Mouse (Mus musculus): Measurements from ENCODE around the gene Ikzf3. TPM values are rescaled to one million over a fixed set of nuclear protein-coding genes. Genes with fewer than 3 reads are reported as not detected.

Gene Ikzf3
- polyA plus RNA-seq, 1 experiment, result not detected

DNA sequence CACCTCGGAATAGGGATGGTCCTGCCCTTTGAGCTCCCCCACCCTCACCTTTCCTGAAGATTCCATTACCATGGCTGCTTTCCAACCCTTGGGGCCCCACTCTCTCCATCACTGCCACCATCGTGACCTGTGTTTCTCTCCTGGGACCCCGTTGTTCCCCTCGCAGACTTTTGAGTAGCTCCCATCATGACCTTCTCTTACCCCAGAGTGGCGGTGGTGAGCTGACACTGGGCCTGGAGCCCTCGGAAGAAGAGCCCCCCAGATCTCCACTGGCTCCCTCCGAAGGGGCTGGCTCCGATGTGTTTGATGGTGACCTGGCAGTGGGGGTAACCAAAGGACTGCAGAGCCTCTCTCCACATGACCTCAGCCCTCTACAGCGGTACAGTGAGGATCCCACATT is 110.1 kb downstream of the Ikzf3 start:
- no peak overlapping the region for H3K4me3 ChIP-seq
- no peak overlapping the region for H3K4me2 ChIP-seq (ENCODE audit: low read depth)
- TF ChIP-seq TCF3 (IDR thresholded peaks at IDR 0.05; ENCODE audit: insufficient read length, low read depth) (no peak), MYOG (IDR thresholded peaks at IDR 0.05; ENCODE audit: control insufficient read depth in 1 of 3, insufficient read depth in 1 of 3, insufficient read length in 2 of 3, low read depth in 2 of 3) (no peak), CEBPB (IDR thresholded peaks at IDR 0.05; ENCODE audit: insufficient read depth, poor library complexity, severe bottlenecking) (no peak), SRF (IDR thresholded peaks at IDR 0.05; ENCODE audit: control insufficient read depth, insufficient read length, low read depth) (no peak), USF1 (IDR thresholded peaks at IDR 0.05; ENCODE audit: low read depth) (no peak), POLR2AphosphoS2 (IDR thresholded peaks at IDR 0.05; ENCODE audit: insufficient read length, low read depth) (no peak), E2F4 (IDR thresholded peaks at IDR 0.05; ENCODE audit: insufficient read depth) (no peak)
- no peak overlapping the region for H3ac ChIP-seq (ENCODE audit: control insufficient read depth, insufficient read length)
- H3K36me3 ChIP-seq (ENCODE audit: control insufficient read depth, insufficient read depth), result peaks cover 10% of the 10 kb centered on the region
- H3K27me3 ChIP-seq (ENCODE audit: control insufficient read depth, insufficient read depth, insufficient read length), result no peaks in the 10 kb centered on the region
- no peaks in the 10 kb centered on the region for H3K79me2 ChIP-seq (ENCODE audit: control insufficient read depth, insufficient read depth)

DNA sequence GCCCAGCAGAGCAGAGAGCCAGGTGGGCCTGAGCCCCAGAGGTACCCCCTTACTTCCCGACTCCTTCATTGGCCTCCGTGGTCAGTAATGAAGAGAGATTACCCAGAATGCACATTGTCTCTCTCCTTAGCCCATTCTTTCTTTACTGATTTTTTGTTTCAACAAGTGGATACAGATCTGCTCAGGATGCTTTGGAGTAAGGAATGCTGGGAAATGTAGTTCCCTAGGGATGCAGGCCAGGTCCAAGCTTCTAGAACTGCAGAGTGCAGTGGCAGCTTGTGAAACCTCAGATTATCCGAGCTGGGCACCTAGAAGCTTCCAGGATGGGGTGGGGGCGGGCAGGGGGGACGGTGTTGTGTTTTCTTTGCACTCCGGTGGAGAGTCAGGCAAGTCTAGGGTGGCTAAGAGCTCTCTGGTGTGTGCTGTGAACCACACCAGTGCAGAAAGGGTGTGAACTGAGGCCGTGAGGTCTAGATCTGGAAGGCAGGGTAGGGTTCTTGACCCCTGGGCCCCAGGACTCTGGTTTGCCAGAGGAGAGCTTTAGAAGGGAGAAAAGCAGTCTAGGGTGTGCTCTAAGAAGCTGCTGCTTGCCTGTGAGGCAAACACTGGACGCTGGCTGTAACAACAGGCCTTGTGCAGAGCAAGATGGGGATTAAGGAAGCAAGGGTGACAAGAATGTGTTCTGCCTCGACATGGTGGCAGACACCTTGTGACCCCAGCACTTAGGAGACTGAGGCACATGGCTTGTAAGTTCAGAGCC is 113.9 kb downstream of the Ikzf3 start:
- Histone ChIP-seq H3K4me2 (ENCODE audit: low read depth) (no peak overlapping the region), H3K4me3 (no peak overlapping the region), H3K79me2 (ENCODE audit: control insufficient read depth, insufficient read depth) (no peaks in the 10 kb centered on the region), H3K36me3 (ENCODE audit: control insufficient read depth, insufficient read depth) (peaks cover 26% of the 10 kb centered on the region), H3ac (ENCODE audit: control insufficient read depth, insufficient read length) (no peak overlapping the region), H3K27me3 (ENCODE audit: control insufficient read depth, insufficient read depth, insufficient read length) (no peaks in the 10 kb centered on the region)
- TF ChIP-seq MYOD1 (IDR thresholded peaks at IDR 0.05; ENCODE audit: control insufficient read depth in 1 of 3, insufficient read length in 2 of 3, low read depth in 2 of 3), result no peak
- TF ChIP-seq E2F4 (IDR thresholded peaks at IDR 0.05; ENCODE audit: insufficient read depth), result no peak

DNA sequence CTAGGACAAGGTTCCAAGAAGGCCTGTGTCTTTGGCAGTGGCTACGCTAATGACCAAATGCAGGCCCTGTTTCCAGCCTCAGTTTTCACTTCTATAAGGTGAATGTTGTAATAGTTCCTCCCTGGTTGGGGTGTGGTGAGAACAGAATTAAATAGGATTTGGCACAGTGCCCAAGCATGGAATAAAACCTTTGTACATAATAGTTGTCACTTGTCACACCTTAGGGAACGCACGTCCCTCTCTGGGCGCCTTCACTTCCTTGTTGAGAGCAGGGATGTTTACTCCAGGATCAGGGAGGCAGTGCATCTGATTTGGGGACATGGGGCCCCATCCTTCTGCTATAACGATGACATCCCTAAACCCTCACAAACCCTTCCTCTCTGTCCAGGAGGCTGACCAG is 117.4 kb downstream of the Ikzf3 start:
- TF ChIP-seq POLR2AphosphoS2 (IDR thresholded peaks at IDR 0.05; ENCODE audit: insufficient read length, low read depth) (no peak), MYOD1 (IDR thresholded peaks at IDR 0.05; ENCODE audit: control insufficient read depth in 1 of 3, insufficient read length in 2 of 3, low read depth in 2 of 3) (no peak), POLR2A (IDR thresholded peaks at IDR 0.05; ENCODE audit: insufficient read length, low read depth) (no peak), USF1 (IDR thresholded peaks at IDR 0.05; ENCODE audit: low read depth) (no peak), CEBPB (IDR thresholded peaks at IDR 0.05; ENCODE audit: insufficient read depth, poor library complexity, severe bottlenecking) (no peak), MYOG (IDR thresholded peaks at IDR 0.05; ENCODE audit: control insufficient read depth in 1 of 3, insufficient read depth in 1 of 3, insufficient read length in 2 of 3, low read depth in 2 of 3) (no peak), E2F4 (IDR thresholded peaks at IDR 0.05; ENCODE audit: insufficient read depth) (no peak), SRF (IDR thresholded peaks at IDR 0.05; ENCODE audit: control insufficient read depth, insufficient read length, low read depth) (no peak), MAX (IDR thresholded peaks at IDR 0.05; ENCODE audit: low read depth) (no peak)
- Histone ChIP-seq H3K36me3 (ENCODE audit: control insufficient read depth, insufficient read depth) (peaks cover 30% of the 10 kb centered on the region), H3K27me3 (ENCODE audit: control insufficient read depth, insufficient read depth, insufficient read length) (no peaks in the 10 kb centered on the region)

DNA sequence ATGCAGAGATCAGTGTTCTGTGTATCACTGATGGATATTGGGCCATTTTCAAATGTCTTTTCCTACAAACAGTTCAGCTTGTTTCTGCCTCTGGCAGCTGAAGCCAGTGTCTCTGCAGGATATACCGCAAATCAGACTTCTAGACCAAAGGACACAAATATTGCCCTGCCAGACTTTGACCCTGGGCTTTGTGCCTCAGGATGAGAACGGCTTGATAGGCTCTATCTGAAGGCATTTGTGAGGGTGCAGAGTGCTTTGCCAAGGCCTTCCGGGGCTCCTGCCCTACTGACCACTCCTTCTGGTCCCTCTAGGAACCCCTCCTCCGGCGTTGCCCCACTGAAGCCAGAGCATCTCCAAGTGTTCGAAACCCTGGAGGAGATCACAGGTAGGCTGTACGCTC is 119.2 kb downstream of the Ikzf3 start:
- Histone ChIP-seq H3K27me3 (ENCODE audit: control insufficient read depth, insufficient read depth, insufficient read length) (no peaks in the 10 kb centered on the region), H3K36me3 (ENCODE audit: control insufficient read depth, insufficient read depth) (peaks cover 21% of the 10 kb centered on the region), H3K79me2 (ENCODE audit: control insufficient read depth, insufficient read depth) (no peaks in the 10 kb centered on the region), H3ac (ENCODE audit: control insufficient read depth, insufficient read length) (no peak overlapping the region), H3K4me2 (ENCODE audit: low read depth) (no peak overlapping the region), H3K4me3 (no peak overlapping the region)
- no peak for TF ChIP-seq MAX (IDR thresholded peaks at IDR 0.05; ENCODE audit: low read depth)
- no peak for TF ChIP-seq POLR2A (IDR thresholded peaks at IDR 0.05; ENCODE audit: insufficient read length, low read depth)
- TF ChIP-seq REST (IDR thresholded peaks at IDR 0.05; ENCODE audit: insufficient read depth, insufficient read length), result no peak
- TF ChIP-seq USF1 (IDR thresholded peaks at IDR 0.05; ENCODE audit: low read depth), result no peak
- no peak for TF ChIP-seq CEBPB (IDR thresholded peaks at IDR 0.05; ENCODE audit: insufficient read depth, poor library complexity, severe bottlenecking)
- TF ChIP-seq E2F4 (IDR thresholded peaks at IDR 0.05; ENCODE audit: insufficient read depth), result no peak
- TF ChIP-seq POLR2AphosphoS2 (IDR thresholded peaks at IDR 0.05; ENCODE audit: insufficient read length, low read depth), result no peak
- no peak for TF ChIP-seq TCF12 (IDR thresholded peaks at IDR 0.05; ENCODE audit: insufficient read depth, poor library complexity, severe bottlenecking)
- TF ChIP-seq SRF (IDR thresholded peaks at IDR 0.05; ENCODE audit: control insufficient read depth, insufficient read length, low read depth), result no peak

More for the DNA sequence above, 117.4 kb downstream of the Ikzf3 start:
- Histone ChIP-seq H3K4me3 (no peak overlapping the region), H3ac (ENCODE audit: control insufficient read depth, insufficient read length) (no peak overlapping the region), H3K4me2 (ENCODE audit: low read depth) (no peak overlapping the region), H3K79me2 (ENCODE audit: control insufficient read depth, insufficient read depth) (no peaks in the 10 kb centered on the region)

DNA sequence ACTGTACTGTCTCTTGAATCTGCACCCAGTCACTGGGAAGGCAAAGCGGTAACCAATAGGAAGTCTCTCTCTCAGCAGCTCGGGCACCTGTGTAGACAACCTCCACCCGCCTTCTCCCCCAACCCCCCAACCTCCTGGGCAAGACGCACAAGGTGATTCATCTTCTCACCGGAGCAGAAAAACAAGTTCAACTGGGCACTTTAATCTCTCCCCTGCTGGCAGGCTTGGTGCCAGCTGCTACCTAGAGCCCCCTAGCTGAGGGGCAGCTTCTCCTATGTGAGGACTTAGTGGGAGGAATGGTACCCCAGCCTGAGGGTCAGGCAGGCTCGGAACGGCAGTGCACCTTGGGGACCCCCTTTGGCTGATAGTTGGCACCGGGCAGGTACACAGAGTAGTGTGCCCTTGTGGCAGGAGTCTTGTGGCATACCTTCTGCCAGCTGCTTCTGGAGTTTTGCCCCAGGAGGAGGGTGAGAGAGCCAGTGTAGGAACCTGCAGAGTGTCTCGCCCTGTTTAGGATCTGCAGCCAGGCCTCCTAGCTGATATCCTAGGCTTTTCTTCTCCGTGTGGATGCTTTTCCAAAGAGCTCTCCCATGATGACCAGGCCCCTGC is 126.8 kb downstream of the Ikzf3 start:
- H3K4me3 ChIP-seq, result no peak overlapping the region
- H3K4me2 ChIP-seq (ENCODE audit: low read depth), result no peak overlapping the region
- H3K36me3 ChIP-seq (ENCODE audit: control insufficient read depth, insufficient read depth), result peaks cover 8% of the 10 kb centered on the region
- H3K79me2 ChIP-seq (ENCODE audit: control insufficient read depth, insufficient read depth), result peaks cover 25% of the 10 kb centered on the region
- no peak overlapping the region for H3ac ChIP-seq (ENCODE audit: control insufficient read depth, insufficient read length)
- no peak for TF ChIP-seq TCF12 (IDR thresholded peaks at IDR 0.05; ENCODE audit: insufficient read depth, poor library complexity, severe bottlenecking)
- no peak for TF ChIP-seq USF1 (IDR thresholded peaks at IDR 0.05; ENCODE audit: low read depth)
- no peak for TF ChIP-seq TCF3 (IDR thresholded peaks at IDR 0.05; ENCODE audit: insufficient read length, low read depth)
- TF ChIP-seq E2F4 (IDR thresholded peaks at IDR 0.05; ENCODE audit: insufficient read depth), result no peak
- TF ChIP-seq MAX (IDR thresholded peaks at IDR 0.05; ENCODE audit: low read depth), result no peak
- no peak for TF ChIP-seq POLR2AphosphoS2 (IDR thresholded peaks at IDR 0.05; ENCODE audit: insufficient read length, low read depth)
- TF ChIP-seq MYOD1 (IDR thresholded peaks at IDR 0.05; ENCODE audit: control insufficient read depth in 1 of 3, insufficient read length in 2 of 3, low read depth in 2 of 3), result no peak
- no peaks in the 10 kb centered on the region for H3K27me3 ChIP-seq (ENCODE audit: control insufficient read depth, insufficient read depth, insufficient read length)
